27 mouse cellular contexts compared by ENCODE assay signal in the genomic region with DNA sequence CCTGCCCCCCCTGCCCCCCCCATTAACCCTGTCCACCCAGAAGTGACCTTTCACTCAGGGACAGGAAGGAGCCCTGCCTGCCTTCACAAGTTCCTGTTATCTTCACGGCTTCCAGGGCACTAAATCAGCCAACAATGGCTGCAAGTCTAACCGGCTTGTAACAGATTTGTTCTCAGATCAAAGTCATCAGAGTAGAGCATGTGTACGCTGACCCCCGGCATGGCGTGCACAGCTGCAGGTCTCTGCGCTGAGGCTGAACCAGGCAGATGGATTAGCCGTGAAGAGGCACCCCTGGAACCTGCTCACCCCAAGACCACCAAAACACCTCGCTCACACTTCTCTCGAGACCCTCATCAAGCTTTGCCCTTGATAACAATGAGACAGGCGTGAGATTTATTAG. TPM values are rescaled to one million over a fixed set of nuclear protein-coding genes. Genes with fewer than 3 reads are reported as not detected.
DNase-seq lines count a peak whose midpoint lies in the region; ATAC-seq lines count a peak whose summit lies in the region.
"Had no signal": no experiment of that assay in that cellular context is flagged by ENCODE, and none has a peak within 500 bp of the region (broad histone marks: within the 10 kb centered on the region; RNA-seq: fewer than 3 reads in every experiment).

No protein-coding gene starts in this region.

- no peak overlapping the region for H3K4me3 ChIP-seq in kidney, embryonic 15.5 days (replicated peaks)
- 0 out of 2 replicates have a peak overlapping the region, but pooled peaks have one; percentile 3 for H3K4me3 ChIP-seq in limb, embryonic 10.5 days
- H3K4me3 ChIP-seq: embryonic facial prominence, embryonic 15.5 days; heart, embryonic 10.5 days; layer of hippocampus, adult 2 months; liver, embryonic 13.5 days; midbrain, embryonic 15.5 days; stomach, embryonic 15.5 days had no signal

- no peak for DNase-seq in kidney, adult 11 months
- DNase-seq in urinary bladder, postnatal 14 days (ENCODE audit: low spot score), result peak; percentile 24
- no peak for DNase-seq in urinary bladder, postnatal 4 days (ENCODE audit: low spot score in 2 of 2)
- peak; percentile 59 for DNase-seq in limb, embryonic 10.5 days (ENCODE audit: low spot score)
- DNase-seq in right cerebral cortex, postnatal 4 days, result no peak
- no peak for DNase-seq in lung, postnatal 36 days
- no peak for DNase-seq in layer of hippocampus, adult 9-11 months
- DNase-seq: adrenal gland, postnatal 36 days; cerebellum, adult 11-12 months; cerebellum, postnatal 10 days; gastrocnemius, postnatal 10 days; heart, postnatal 4 days; kidney, postnatal 14 days; layer of hippocampus, postnatal 36 days; liver, embryonic 13.5 days; lung, adult 2 months; lung, postnatal 14 days; right cerebral cortex, adult 18-20 months; thymus, postnatal 4 days had no signal

- 0 out of 2 replicates have a peak, but pooled peaks cover 4% of the 10 kb centered on the region for H3K9me3 ChIP-seq in kidney, embryonic 15.5 days (replicated peaks)
- no peaks in the 10 kb centered on the region; the same call in 1 of the 2 replicates for H3K9me3 ChIP-seq in limb, embryonic 10.5 days (replicated peaks)
- H3K9me3 ChIP-seq: embryonic facial prominence, embryonic 15.5 days; midbrain, embryonic 15.5 days; stomach, embryonic 15.5 days had no signal

- no peaks in the 10 kb centered on the region for H3K36me3 ChIP-seq in kidney, embryonic 15.5 days
- no peaks in the 10 kb centered on the region for H3K36me3 ChIP-seq in limb, embryonic 10.5 days
- H3K36me3 ChIP-seq: embryonic facial prominence, embryonic 15.5 days; heart, embryonic 10.5 days; liver, embryonic 13.5 days; midbrain, embryonic 15.5 days; stomach, embryonic 15.5 days had no signal

- H3K27ac ChIP-seq in kidney, embryonic 15.5 days, result no peak overlapping the region
- peak overlapping the region; percentile 40; the same call in 1 of the 2 replicates for H3K27ac ChIP-seq in limb, embryonic 10.5 days
- H3K27ac ChIP-seq: embryonic facial prominence, embryonic 15.5 days; heart, embryonic 10.5 days; hindbrain, embryonic 14.5 days; layer of hippocampus, adult 2 months; liver, embryonic 13.5 days; midbrain, embryonic 15.5 days; stomach, embryonic 15.5 days had no signal

- H3K27me3 ChIP-seq in kidney, embryonic 15.5 days, result peaks cover 7% of the 10 kb centered on the region; the same call in 1 of the 2 replicates
- peaks cover 20% of the 10 kb centered on the region; the same call in 1 of the 2 replicates for H3K27me3 ChIP-seq in limb, embryonic 10.5 days (ENCODE audit: low read depth, poor library complexity, severe bottlenecking)
- H3K27me3 ChIP-seq: embryonic facial prominence, embryonic 15.5 days; liver, embryonic 13.5 days; midbrain, embryonic 15.5 days; stomach, embryonic 15.5 days had no signal

- peak overlapping the region; percentile 27 for H3K4me2 ChIP-seq in kidney, embryonic 15.5 days
- H3K4me2 ChIP-seq: embryonic facial prominence, embryonic 15.5 days; hindbrain, embryonic 14.5 days; liver, embryonic 13.5 days; midbrain, embryonic 15.5 days; stomach, embryonic 15.5 days had no signal

- no peak overlapping the region for H3K9ac ChIP-seq in kidney, embryonic 15.5 days
- H3K9ac ChIP-seq: embryonic facial prominence, embryonic 15.5 days; hindbrain, embryonic 14.5 days; liver, embryonic 13.5 days; midbrain, embryonic 15.5 days; stomach, embryonic 15.5 days had no signal

- peaks cover 11% of the 10 kb centered on the region for H3K4me1 ChIP-seq in kidney, embryonic 15.5 days
- peaks cover 21% of the 10 kb centered on the region for H3K4me1 ChIP-seq in limb, embryonic 10.5 days
- H3K4me1 ChIP-seq: embryonic facial prominence, embryonic 15.5 days; liver, embryonic 13.5 days; midbrain, embryonic 15.5 days; stomach, embryonic 15.5 days had no signal

- 5% methylated on average over 10 of the region's 10 CpGs for WGBS in kidney, embryonic 15.5 days
- 9% methylated on average over 10 of the region's 10 CpGs for WGBS in limb, embryonic 10.5 days

- no peak for ATAC-seq in kidney, embryonic 15.5 days (replicated peaks; ENCODE audit: low FRiP score)
- ATAC-seq: forebrain, embryonic 14.5 days; midbrain, embryonic 15.5 days had no signal

RNA-seq across cellular contexts. Expression of a gene that starts 48.8 kb away (rescaled TPM):
- polyA plus RNA-seq in kidney, embryonic 15.5 days (2015; fragmentation: Nextera tagmentation; extraction: Ambion mirVana), result 10.2 and 12.8 TPM in 2 replicates
- polyA plus RNA-seq in limb, embryonic 10.5 days (2016; fragmentation: Nextera tagmentation; extraction: Ambion mirVana), result 6.4 and 10.6 TPM in 2 replicates

Comparison
In these comparisons a context has a peak if more than half of its experiments do, and no peak if none do; other contexts are left out.
1. DNase-seq: peak in urinary bladder, postnatal 14 days (single experiment) and limb, embryonic 10.5 days (single experiment); none in kidney, adult 11 months (single experiment), urinary bladder, postnatal 4 days (0 of 2), right cerebral cortex, postnatal 4 days (single experiment), lung, postnatal 36 days (single experiment) and layer of hippocampus, adult 9-11 months (single experiment).